Mouse (Mus musculus) kidney, postnatal 4 days (tissue): ENCODE results near the gene Tesk1.
A peak's percentile ranks its signal among the peaks of the same experiment; 100 is the strongest.
"Not testable (repeated sequence)": the region's sequence is repeated elsewhere in the genome, so short reads cannot be mapped to it uniquely, and the experiment has no call there.

Source experiments
- DNase-seq, 2 experiments: peaks; one replicate each; pipeline ENCODE4 v3.0.0; 2021; ENCODE audit warnings: mixed read lengths in 2 of 2

Gene Tesk1

GRCm38 (mm10) chr4:43456470-43456869 lies 14.7 kb downstream of the Tesk1 start:
- DNase-seq, result no peak

DNA sequence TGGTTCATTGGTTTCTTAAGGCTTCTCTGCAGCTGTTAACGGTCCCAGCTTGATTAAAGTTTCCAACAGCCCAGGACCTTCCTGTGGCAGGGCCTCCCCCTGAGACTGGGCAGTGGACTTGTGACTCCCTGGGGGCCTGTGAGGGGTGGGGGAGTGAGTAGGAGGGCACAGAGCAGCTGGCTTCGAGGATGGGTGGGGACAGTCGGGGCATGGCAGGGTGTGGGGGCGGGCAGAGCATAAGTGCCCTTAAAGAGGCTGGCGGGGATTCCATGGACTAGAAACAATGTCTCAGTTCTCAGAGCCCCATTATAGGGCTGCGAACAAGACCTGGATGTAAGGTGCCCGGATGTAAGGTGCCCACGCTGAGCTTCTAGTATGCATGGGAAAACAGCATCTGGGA lies 15.4 kb downstream of the Tesk1 start:
- DNase-seq, result peak; percentile 36 to 56

DNA sequence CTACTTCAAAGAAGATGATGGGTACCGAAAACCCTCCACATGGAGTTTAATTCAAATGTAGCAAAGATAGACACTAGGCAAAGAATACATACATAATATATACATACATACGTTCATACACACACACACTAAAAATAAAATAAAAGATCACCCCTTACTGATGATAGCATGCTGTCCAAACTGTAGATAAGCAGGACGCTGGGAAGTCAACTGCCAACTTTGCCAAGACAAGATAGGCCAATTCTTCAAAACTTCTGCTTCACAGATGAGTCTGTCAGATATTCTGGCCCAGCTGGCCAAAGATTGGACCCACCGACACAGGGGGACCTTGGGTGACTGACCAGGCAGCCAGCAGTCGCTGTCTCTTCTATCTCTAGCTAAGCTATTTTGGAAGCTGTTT lies 21.4 kb downstream of the Tesk1 start:
- no peak for DNase-seq

GRCm38 (mm10) chr4:43465935-43466334 lies 24.2 kb downstream of the Tesk1 start:
- no peak for DNase-seq

DNA sequence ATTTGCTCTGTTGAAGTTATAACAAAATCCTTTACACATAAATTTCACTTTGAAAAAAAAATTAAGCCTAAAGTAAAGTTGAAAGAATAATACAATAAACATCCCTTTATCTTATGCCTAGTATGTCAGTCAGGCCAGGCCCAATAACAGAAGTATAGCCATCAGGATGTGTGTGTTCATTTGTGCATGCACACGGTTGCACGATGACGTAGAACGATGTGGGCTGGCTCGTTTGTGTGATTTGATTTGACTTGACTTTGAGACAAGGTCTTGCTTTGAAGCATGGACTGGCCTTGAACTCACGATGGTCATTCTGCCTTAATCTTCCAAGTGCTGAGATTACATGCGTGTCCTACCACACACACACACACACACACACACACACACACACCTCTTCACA lies 25.1 kb downstream of the Tesk1 start:
- no peak for DNase-seq

- DNase-seq, result no peak
Measured at GRCm38 (mm10) chr4:43470301-43470700, 28.6 kb downstream of the Tesk1 start.

GRCm38 (mm10) chr4:43473636-43474035 lies 31.9 kb downstream of the Tesk1 start:
- no peak for DNase-seq

DNA sequence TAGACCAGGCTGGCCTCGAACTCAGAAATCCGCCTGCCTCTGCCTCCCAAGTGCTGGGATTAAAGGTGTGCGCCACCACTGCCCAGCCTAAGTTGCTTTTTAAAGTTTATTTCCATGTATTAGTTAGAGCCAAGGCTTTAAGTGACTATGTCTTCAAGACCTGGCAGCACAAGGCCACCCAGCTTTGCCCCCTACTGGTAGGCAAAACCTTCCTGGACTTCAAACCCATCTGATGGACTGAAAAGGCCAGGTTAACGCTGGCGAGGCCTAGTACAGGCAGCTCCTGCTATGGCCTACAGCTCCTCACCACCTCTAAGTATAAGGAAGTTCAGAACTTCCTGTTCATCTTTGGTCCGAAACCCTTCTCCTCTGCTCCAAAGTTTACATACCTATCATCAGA lies 34.9 kb downstream of the Tesk1 start:
- DNase-seq, result peak in 1 of 2 experiments; percentile 59

DNA sequence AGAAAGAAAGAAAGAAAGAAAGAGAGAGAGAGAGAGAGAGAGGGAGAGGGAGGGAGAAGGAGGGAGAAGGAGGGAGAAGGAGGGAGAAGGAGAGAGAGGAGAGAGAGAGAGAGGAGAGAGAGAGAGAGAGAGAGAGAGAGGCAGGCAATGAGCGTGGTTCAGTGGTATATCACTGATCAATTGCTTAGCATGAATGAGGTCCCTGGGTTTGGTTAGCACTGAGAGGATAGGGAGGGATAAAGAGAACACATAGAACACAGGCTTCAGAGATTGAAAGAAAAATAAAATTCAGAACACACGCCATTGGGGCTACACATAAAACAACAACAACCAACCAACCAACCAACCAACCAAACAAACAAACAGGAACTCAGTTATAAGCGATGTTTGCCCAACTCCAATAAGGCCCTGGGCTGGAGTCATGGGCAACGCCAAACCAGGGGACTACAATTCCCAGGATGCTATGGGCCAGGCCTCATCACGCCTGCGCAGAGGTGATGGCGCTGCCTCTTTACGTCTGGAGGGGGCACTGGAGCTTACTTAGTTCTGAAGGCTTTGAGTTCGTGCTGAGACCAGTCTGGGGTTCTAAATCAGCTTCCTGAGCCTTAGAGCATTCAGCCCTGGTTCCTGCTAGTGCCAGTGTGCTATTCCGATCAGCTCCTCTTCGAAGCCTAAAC lies 36.3 kb downstream of the Tesk1 start:
- peak; percentile 89 to 92 for DNase-seq

GRCm38 (mm10) chr4:43478534-43478858 lies 36.8 kb downstream of the Tesk1 start:
- no peak for DNase-seq

GRCm38 (mm10) chr4:43478906-43479832 lies 37.4 kb downstream of the Tesk1 start:
- peak; percentile 90 to 91 for DNase-seq

GRCm38 (mm10) chr4:43480985-43481384 lies 39.2 kb downstream of the Tesk1 start:
- DNase-seq, result peak in 1 of 2 experiments; percentile 12

GRCm38 (mm10) chr4:43481894-43482456 lies 40.2 kb downstream of the Tesk1 start:
- no peak for DNase-seq

GRCm38 (mm10) chr4:43482591-43482990 lies 40.9 kb downstream of the Tesk1 start:
- no peak for DNase-seq

DNA sequence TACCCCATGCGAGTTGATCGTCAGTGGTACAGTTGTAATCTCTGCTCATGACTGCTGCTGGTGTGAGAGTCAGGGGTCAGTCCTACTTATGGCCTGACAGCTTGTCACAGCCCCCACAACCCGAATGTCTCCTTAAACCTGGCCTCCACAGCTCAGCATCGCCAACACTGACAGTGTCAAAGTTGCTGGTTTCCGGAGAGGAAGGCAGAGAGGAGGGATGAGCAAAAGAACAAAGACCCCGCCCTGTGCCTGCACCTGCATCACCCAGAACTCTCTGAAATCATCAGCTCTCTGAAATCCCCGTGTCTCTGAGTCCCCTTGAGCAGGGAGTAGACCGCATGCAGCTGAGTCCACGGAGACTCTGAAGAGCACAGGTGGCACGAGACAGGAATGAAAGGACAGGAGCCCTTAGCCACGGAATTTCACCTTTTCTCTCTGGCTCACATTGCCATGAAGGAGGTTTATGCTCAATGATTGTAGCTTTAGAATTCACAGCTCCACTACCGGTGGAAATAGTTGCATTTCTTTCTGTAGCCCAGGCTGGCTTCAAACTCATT lies 41.9 kb downstream of the Tesk1 start, which contains the start of gene Sit1:
Gene Sit1, minus strand, starts transcription at position 200 of the 557 bp plus-strand sequence.
- DNase-seq, result no peak

DNA sequence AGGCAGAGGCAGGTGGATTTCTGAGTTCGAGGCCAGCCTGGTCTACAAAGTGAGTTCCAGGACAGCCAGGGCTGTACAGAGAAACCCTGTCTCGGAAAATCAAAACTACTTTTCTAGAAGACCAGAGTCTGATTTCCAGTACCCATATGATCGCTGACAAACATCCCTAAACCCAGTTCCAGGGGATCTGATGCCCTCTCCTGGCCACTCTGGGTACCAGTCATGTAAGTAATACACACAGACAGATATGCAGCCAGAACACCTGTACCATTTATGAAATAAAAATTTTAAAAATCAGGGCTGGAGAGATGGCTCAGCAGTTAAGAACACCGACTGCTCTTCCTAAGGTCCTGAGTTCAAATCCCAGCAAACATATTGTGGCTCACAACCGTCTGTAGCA lies 43.9 kb downstream of the Tesk1 start:
- not testable (repeated sequence) for DNase-seq

GRCm38 (mm10) chr4:43489611-43490010 lies 47.9 kb downstream of the Tesk1 start:
- DNase-seq, result no peak

DNA sequence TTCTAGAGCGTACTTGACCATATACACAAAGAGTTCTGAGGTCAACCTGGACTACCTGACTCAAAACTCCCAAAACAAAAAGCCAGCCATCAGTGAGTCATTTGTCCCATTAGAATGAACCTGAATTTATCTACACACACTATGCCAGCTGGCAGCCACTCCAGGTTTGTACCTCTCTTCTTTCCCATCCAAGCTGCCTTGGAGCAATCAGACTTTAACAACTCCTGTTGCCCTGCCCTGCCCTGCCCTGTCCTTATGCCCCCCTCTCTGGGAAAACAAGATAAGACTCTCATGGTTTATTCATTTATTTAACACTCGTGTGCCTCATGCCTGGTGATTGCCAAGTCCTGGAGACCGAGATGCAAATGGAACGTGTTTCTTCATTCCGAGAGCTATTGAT lies 49.1 kb downstream of the Tesk1 start:
- no peak for DNase-seq

- DNase-seq, result peak in 1 of 2 experiments; percentile 14
Measured at GRCm38 (mm10) chr4:43492101-43492820, 50.5 kb downstream of the Tesk1 start.

DNA sequence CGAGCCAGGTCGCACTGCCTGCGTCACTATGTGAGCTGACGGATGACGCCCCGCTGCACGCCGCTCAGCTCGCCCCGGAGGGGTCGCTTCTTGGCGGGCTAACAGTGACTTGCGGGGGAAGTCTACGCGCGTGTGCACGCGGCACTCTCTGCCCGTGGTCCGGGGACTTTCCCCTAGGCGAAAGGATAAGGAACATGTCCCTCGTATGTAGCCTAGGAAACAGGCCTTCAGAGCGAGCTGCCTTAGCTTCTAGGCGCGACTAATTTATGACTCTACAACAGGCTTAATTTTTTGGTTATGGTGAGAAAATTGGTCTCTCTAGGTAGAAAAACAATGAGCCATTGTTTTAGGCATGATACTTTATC lies 51.1 kb downstream of the Tesk1 start, which contains the start of gene Ccdc107:
Gene Ccdc107, plus strand, starts transcription at position 80 of the 365 bp plus-strand sequence.
- peak; percentile 91 to 95 for DNase-seq

- DNase-seq, result peak; percentile 97 to 98
Measured at GRCm38 (mm10) chr4:43493186-43493845, 51.6 kb downstream of the Tesk1 start.

GRCm38 (mm10) chr4:43493846-43494240 lies 52.1 kb downstream of the Tesk1 start:
- DNase-seq, result peak in 1 of 2 experiments; percentile 35
